Mouse (Mus musculus) midbrain, embryonic 14.5 days (tissue): Measurements from ENCODE around the gene Ankrd9. TPM values are rescaled to one million over a fixed set of nuclear protein-coding genes. Genes with fewer than 3 reads are reported as not detected.

Source experiments
- ATAC-seq: fragments of 200-750 bp; cut with Nextera tagmentation; 2 replicates; pipeline ENCODE4 v1.8.0; 2017; ENCODE audit warnings: moderate number of reproducible peaks, moderate library complexity; ENCODE audit not compliant: low FRiP score, low TSS enrichment
- DNase-seq: peaks from one replicate; pipeline ENCODE4 v3.0.0-alpha.2; 2015
- H3K27ac ChIP-seq: fragments of 300-500 bp; sonication (generic); replicated peaks from 2 replicates; pipeline ENCODE4 v1.5.1; 2014; ENCODE audit warnings: mild to moderate bottlenecking, low read depth, low read length, moderate library complexity
- H3K27me3 ChIP-seq: fragments of 300-500 bp; sonication (generic); 2 replicates; pipeline ENCODE4 v1.6.1; 2014; ENCODE audit warnings: low read length, control low read depth, mixed read lengths; ENCODE audit not compliant: control insufficient read depth, insufficient read depth
- H3K36me3 ChIP-seq: fragments of 300-500 bp; sonication (generic); 2 replicates; pipeline ENCODE4 v1.6.1; 2014; ENCODE audit warnings: low read length, control low read depth; ENCODE audit not compliant: control insufficient read depth, insufficient read depth
- H3K4me1 ChIP-seq: fragments of 300-500 bp; sonication (generic); 2 replicates; pipeline ENCODE4 v1.6.1; 2014; ENCODE audit warnings: mild to moderate bottlenecking, antibody characterized with exemption, low read length, control low read depth; ENCODE audit not compliant: control insufficient read depth, insufficient read depth
- H3K4me2 ChIP-seq: fragments of 300-500 bp; sonication (generic); 2 replicates; pipeline ENCODE4 v1.6.1; 2014; ENCODE audit warnings: mild to moderate bottlenecking, low read length, moderate library complexity
- H3K4me3 ChIP-seq: fragments of 300-500 bp; sonication (generic); replicated peaks from 2 replicates; pipeline ENCODE4 v1.5.1; 2014; ENCODE audit warnings: low read depth, low read length
- H3K9ac ChIP-seq: fragments of 300-500 bp; sonication (generic); replicated peaks from 2 replicates; pipeline ENCODE4 v1.6.1; 2014; ENCODE audit warnings: mild to moderate bottlenecking, low read length, moderate library complexity
- H3K9me3 ChIP-seq: fragments of 300-500 bp; sonication (generic); 2 replicates; pipeline ENCODE4 v1.6.1; 2016; ENCODE audit warnings: low read length, control low read depth, mixed read lengths; ENCODE audit not compliant: control insufficient read depth
- WGBS: fragments of 180-500 bp; shearing (Covaris S2); extraction: QIAGEN DNeasy Blood & Tissue Kit; methylation state at CpG from one replicate; pipeline ENCODE4 v1.1.7; 2014; 5-methylcytosine and 5-hydroxymethylcytosine counted together
- polyA plus RNA-seq: library from polyadenylated mRNA; unstranded; fragments of >200 nt; fragmentation: Nextera tagmentation; extraction: Ambion mirVana; gene quantifications from 2 replicates; pipeline ENCODE4 v1.2.1, GENCODE M21; 2014

Gene Ankrd9
- polyA plus RNA-seq, 1 experiment from 2014 or later, result 7.4 TPM

- Histone ChIP-seq H3K4me1 (no peaks in the 10 kb centered on the region), H3K27me3 (no peaks in the 10 kb centered on the region), H3K27ac (no peak overlapping the region), H3K36me3 (no peaks in the 10 kb centered on the region), H3K4me2 (no peak overlapping the region), H3K4me3 (no peak overlapping the region), H3K9me3 (no peaks in the 10 kb centered on the region), H3K9ac (no peak overlapping the region)
- 86% methylated on average over 8 of the region's 8 CpGs for WGBS
- DNase-seq (no peak), ATAC-seq (no peak)
Observed at GRCm38 (mm10) chr12:110983714-110984113, 4.9 kb upstream of the Ankrd9 start.

GRCm38 (mm10) chr12:110983083-110983482, 4.2 kb upstream of the Ankrd9 start:
- WGBS, result 85% methylated on average over 8 of the region's 8 CpGs
- ATAC-seq, result no peak
- DNase-seq, result no peak

GRCm38 (mm10) chr12:110981736-110982135, 2.9 kb upstream of the Ankrd9 start:
- ATAC-seq (no peak), DNase-seq (no peak)
- Histone ChIP-seq H3K4me1 (peaks cover 7% of the 10 kb centered on the region), H3K9me3 (no peaks in the 10 kb centered on the region), H3K36me3 (no peaks in the 10 kb centered on the region), H3K27me3 (no peaks in the 10 kb centered on the region), H3K27ac (no peak overlapping the region), H3K9ac (no peak overlapping the region), H3K4me3 (no peak overlapping the region), H3K4me2 (no peak overlapping the region)
- WGBS, result 88% methylated on average over 3 of the region's 3 CpGs

More at GRCm38 (mm10) chr12:110983083-110983482, 4.2 kb upstream of the Ankrd9 start:
- Histone ChIP-seq H3K9ac (no peak overlapping the region), H3K9me3 (no peaks in the 10 kb centered on the region), H3K27me3 (no peaks in the 10 kb centered on the region), H3K4me1 (peaks cover 4% of the 10 kb centered on the region), H3K36me3 (no peaks in the 10 kb centered on the region), H3K27ac (no peak overlapping the region), H3K4me3 (no peak overlapping the region), H3K4me2 (no peak overlapping the region)

GRCm38 (mm10) chr12:110979808-110980207, 968 bp upstream of the Ankrd9 start:
- no peaks in the 10 kb centered on the region for H3K27me3 ChIP-seq
- ATAC-seq, result no peak

GRCm38 (mm10) chr12:110977896-110978606, 789 bp downstream of the Ankrd9 start:
- H3K4me2 ChIP-seq, result peak overlapping the region; percentile 88
- no peaks in the 10 kb centered on the region for H3K27me3 ChIP-seq
- H3K4me1 ChIP-seq, result peaks cover 7% of the 10 kb centered on the region
- H3K4me3 ChIP-seq, result peak overlapping the region; percentile 81
- DNase-seq (peak; percentile 9), ATAC-seq (no peak)
- H3K9ac ChIP-seq, result peak overlapping the region; percentile 82
- H3K9me3 ChIP-seq, result no peaks in the 10 kb centered on the region
- WGBS, result 45% methylated on average over 14 of the region's 14 CpGs
- H3K36me3 ChIP-seq, result 0 out of 2 replicates have a peak, but pooled peaks cover 9% of the 10 kb centered on the region
- H3K27ac ChIP-seq, result no peak overlapping the region

More at GRCm38 (mm10) chr12:110979808-110980207, 968 bp upstream of the Ankrd9 start:
- no peak overlapping the region for H3K4me3 ChIP-seq
- H3K9me3 ChIP-seq, result no peaks in the 10 kb centered on the region
- H3K27ac ChIP-seq, result no peak overlapping the region
- H3K36me3 ChIP-seq, result no peaks in the 10 kb centered on the region
- DNase-seq, result no peak
- H3K9ac ChIP-seq, result no peak overlapping the region
- H3K4me1 ChIP-seq, result peaks cover 7% of the 10 kb centered on the region
- WGBS, result 88% methylated on average over 3 of the region's 3 CpGs
- no peak overlapping the region for H3K4me2 ChIP-seq

- H3K4me1 ChIP-seq, result peaks cover 7% of the 10 kb centered on the region
- H3K4me3 ChIP-seq, result no peak overlapping the region
- WGBS, result 95% methylated on average over 18 of the region's 18 CpGs
- H3K27me3 ChIP-seq, result no peaks in the 10 kb centered on the region
- DNase-seq (no peak), ATAC-seq (no peak)
- H3K36me3 ChIP-seq, result 0 out of 2 replicates have a peak, but pooled peaks cover 9% of the 10 kb centered on the region
- H3K9me3 ChIP-seq, result no peaks in the 10 kb centered on the region
- H3K27ac ChIP-seq, result no peak overlapping the region
- H3K4me2 ChIP-seq, result no peak overlapping the region
- no peak overlapping the region for H3K9ac ChIP-seq
Observed at GRCm38 (mm10) chr12:110977345-110977733, 1.5 kb downstream of the Ankrd9 start.

- H3K9ac ChIP-seq, result no peak overlapping the region
- WGBS, result 95% methylated on average over 60 of the region's 60 CpGs
- DNase-seq (no peak), ATAC-seq (no peak)
- no peak overlapping the region for H3K4me2 ChIP-seq
- H3K27ac ChIP-seq, result no peak overlapping the region
- H3K27me3 ChIP-seq, result no peaks in the 10 kb centered on the region
- H3K4me3 ChIP-seq, result no peak overlapping the region
- H3K4me1 ChIP-seq, result peaks cover 7% of the 10 kb centered on the region
- H3K36me3 ChIP-seq, result 0 out of 2 replicates have a peak, but pooled peaks cover 9% of the 10 kb centered on the region
- H3K9me3 ChIP-seq, result no peaks in the 10 kb centered on the region
Observed at GRCm38 (mm10) chr12:110976589-110977344, 2.1 kb downstream of the Ankrd9 start.

- peaks cover 7% of the 10 kb centered on the region for H3K4me1 ChIP-seq
- H3K4me2 ChIP-seq, result no peak overlapping the region
- 95% methylated on average over 4 of the region's 4 CpGs for WGBS
- no peaks in the 10 kb centered on the region for H3K27me3 ChIP-seq
- H3K9me3 ChIP-seq, result no peaks in the 10 kb centered on the region
- ATAC-seq, result no peak
- DNase-seq, result no peak
- H3K36me3 ChIP-seq, result 0 out of 2 replicates have a peak, but pooled peaks cover 9% of the 10 kb centered on the region
- no peak overlapping the region for H3K4me3 ChIP-seq
- no peak overlapping the region for H3K9ac ChIP-seq
- no peak overlapping the region for H3K27ac ChIP-seq
Observed at GRCm38 (mm10) chr12:110975838-110976468, 2.9 kb downstream of the Ankrd9 start.
